Mouse (Mus musculus): Measurements from ENCODE around the gene Gm10801.
"Not testable (repeated sequence)": the region's sequence is repeated elsewhere in the genome, so short reads cannot be mapped to it uniquely, and the experiment has no call there.

Gm10801 gene

DNA sequence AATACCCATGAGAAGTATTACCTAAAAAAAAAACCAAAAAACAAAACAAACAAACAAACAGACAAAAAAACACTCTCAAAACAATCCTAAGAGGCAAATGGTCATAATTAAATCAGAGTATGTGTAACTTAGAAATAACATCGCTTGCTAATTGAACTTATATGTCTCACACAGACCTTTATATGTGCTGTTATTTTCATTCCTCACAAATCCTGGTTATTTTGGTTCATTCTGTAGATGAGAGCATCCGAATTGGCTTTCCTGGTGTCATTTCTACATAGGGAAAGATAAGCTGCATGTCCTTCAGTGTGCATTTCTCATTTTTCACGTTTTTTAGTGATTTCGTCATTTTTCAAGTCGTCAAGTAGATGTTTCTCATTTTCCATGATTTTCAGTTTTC lies at the start of gene Gm10801:
Gene Gm10801 (plus strand): TSS at position 301 of the 400 bp plus-strand sequence.
- not testable (repeated sequence) for DNase-seq

DNA sequence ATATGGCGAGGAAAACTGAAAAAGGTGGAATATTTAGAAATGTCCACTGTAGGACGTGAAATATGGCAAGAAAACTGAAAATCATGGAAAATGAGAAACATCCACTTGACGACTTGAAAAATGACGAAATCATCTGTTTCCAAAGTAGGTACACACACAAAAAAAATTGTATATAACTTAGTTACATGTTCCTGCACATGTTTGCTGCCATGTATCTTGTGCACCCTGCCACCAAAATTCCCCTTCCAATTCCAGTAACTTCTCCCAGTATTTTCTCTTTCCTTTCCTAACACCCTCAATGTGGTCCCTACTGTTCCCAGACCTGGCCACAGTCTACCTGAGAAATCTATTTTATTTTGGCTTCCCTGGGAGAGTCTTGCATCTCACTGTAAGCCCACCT lies 5.2 kb downstream of the Gm10801 start, which contains the start of gene Gm10800:
Gene Gm10800 (minus strand): TSS at position 101 of the 400 bp plus-strand sequence.
- not testable (repeated sequence) for DNase-seq

GRCm38 (mm10) chr2:98697533-98697932 lies 35.5 kb downstream of the Gm10801 start:
- no peak for DNase-seq

Data from embryo, embryonic 11 days (tissue).